Mouse (Mus musculus) frontal cortex, postnatal 10 days (tissue): ENCODE data around the gene Fgf13.

Experiments used
- DNase-seq, 2 experiments: peaks; one replicate each; pipeline ENCODE4 v3.0.0; 2022; ENCODE audit warnings: low spot score in 2 of 2, mixed read lengths in 1 of 2

The Fgf13 gene

DNA sequence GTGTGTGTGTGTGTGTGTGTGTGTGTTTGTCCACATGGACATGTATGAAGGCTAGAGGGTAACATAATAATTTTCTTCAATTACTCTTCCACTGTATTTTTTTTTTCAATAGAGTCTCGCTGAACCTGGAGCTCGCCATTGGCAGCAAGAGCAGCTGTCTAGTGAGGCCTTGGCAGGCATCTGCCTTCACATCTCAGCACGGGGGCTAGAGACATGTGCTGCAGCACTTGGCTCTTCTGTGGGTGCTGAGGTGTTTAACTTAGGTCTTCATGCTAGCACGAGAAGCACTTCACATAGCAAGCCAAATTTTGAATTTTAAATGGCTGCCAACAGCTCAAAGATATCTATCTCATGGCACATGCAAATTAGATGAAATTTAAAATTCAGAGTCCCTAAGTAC, 380.9 kb downstream of the Fgf13 start:
- DNase-seq: no peak

DNA sequence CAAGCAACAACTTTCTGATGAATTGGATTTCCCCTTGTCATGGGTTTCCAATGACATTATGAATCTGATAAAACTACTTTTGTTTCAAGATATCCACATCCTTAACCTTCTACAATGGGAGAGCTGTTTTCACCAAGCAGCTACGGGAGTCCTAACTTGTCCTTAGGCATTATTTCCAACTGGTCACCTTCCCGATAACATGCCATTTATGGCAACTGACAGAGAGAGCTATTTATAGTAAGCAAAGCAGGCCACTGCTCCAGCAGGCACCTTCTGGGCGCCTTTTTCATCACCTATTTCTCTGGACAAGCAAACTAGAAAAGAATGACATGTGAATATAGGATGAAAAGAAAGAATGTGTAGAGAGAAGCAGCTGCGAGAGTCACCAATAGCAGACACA, 385.5 kb downstream of the Fgf13 start:
- DNase-seq: no peak

DNA sequence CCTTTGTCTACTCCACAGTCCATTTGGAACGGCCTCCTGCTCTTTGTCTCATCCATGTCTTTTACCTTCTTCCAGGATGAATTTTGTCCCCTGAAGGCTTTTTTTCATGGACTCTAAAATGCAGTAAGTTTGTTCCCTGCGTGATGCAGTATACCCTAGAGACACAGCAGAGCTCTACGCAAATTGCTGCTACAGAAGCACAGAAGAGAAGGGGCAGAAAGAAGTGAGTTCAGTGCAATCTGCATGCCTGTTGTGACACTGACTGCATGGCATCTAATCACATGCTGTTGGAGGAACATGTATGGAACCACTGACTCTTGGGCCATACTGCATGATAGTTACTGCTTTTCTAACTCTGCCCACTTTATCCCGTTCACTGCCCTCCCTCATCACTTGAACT, 388.2 kb downstream of the Fgf13 start:
- DNase-seq: no peak

DNA sequence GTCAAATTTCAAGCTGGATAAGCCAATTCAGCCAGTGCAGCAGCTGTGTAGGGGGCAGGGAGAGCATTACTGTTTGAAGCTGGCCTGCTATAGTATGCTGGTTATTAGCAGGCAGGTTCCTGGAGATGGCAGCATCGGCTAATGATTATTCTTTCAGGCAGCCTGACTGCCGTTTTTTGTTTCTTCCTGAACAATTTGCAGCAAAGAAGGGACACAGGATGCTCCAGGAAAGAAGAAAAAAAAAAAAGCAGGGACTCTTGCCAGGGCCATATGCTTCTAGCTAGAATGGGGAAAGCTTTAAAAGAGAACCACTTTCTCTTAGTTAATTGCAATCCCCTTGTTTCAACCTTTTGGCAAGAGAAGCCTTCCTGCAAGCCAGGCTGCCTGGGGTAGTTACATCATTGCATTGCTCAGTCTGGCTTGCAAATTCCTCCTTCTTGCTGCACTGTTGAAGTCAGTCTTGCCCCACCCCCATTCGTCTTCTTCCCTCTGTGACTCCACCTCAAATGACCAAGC, 388.7 kb downstream of the Fgf13 start:
- DNase-seq: peak; percentile 13 to 16

DNA sequence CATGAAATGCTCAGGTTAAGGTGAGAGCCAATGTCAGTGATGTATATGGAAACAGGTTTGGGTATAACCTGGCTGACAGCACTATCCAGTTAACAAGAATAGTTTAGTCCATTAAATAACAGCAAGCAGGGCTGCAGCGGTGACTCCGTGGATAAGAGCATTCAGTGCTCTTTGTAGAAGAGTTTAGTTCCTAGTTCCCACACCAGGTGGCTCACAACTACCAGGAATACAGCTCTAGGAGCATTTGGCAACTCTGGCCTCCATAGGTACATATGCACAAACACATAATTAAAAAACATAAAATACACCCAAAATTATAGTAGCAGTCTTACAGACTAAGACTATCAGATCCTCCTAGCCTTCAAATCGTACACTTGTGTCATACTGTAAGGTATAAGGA, 390.2 kb downstream of the Fgf13 start:
- no peak for DNase-seq

DNA sequence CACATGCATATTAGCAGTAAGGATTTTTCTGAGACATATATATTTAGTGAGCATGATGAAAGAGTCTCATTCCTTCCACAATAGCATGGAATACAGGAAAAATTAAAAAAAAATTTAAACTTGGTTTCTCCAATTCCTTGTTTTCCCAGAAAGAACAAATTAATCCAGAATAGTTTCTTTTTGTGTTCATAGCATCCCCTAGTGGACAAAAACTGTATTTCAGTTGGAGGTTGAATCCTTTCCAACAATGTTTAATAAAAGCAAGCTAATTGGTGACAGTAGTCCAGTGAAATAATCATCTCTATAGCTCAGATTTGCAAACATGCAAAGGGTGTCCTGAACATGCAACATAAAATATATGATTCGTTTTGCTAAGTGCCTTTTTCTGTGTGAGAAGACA, 395.7 kb downstream of the Fgf13 start:
- no peak for DNase-seq

DNA sequence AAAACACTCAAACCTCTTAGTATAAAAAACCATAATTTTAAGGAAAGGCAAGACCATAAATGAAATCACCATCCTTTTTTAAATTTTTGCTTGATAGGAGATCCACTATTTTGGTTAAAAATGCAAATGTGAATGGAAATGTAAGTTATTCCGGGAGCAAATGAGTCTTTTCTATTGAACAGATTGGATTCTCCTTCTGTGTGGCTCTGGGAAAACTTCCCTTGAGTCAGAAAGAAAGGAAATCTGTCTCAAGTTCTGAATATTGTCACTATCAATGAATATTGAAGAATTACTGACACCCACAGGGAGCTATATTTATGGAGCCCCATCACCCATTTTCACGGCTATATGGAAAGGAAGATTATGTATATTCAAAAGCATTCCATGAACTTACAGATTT, 401.1 kb downstream of the Fgf13 start:
- no peak for DNase-seq

DNA sequence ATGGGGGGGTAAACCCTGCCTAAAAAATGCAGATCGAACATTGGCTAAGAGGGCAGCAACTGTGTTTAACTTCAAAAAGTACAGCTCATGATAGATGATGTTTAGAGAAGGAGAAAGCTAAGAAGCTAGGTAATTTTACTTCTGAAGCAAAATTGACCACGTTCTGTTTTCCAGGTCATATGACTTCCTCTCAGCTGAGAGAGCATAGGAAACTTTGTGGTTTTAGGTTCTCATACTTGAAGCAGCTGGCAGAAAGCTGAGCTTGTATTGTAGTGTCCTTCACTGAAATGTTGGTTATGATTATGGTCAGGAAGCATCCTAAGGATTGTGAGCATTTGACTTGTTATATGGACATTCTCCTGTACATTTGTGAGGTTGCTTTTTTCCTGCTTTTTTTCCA, 425.9 kb downstream of the Fgf13 start:
- DNase-seq: no peak

DNA sequence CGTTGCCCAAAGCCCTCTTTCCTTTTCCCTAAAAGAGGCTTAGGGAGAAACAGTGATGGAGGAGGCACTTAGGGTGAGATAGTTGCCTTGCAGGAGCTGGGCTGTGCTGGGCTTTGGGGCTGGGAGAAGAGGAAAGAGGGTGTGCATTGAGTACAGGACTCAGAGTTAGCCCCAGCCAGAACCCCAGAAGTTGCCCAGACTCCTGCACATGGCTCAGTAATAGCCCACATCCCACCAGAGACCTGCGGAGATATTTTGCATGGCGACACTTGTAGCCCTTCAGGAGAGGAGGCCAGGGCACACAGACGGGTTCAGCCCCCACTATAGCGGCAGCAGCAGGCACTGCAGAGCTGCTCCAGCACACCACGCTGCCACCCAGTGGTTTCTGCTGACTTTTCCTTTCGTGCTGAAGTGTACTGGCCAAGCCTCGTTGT, 432.9 kb downstream of the Fgf13 start:
- DNase-seq: peak; percentile 32 to 49

DNA sequence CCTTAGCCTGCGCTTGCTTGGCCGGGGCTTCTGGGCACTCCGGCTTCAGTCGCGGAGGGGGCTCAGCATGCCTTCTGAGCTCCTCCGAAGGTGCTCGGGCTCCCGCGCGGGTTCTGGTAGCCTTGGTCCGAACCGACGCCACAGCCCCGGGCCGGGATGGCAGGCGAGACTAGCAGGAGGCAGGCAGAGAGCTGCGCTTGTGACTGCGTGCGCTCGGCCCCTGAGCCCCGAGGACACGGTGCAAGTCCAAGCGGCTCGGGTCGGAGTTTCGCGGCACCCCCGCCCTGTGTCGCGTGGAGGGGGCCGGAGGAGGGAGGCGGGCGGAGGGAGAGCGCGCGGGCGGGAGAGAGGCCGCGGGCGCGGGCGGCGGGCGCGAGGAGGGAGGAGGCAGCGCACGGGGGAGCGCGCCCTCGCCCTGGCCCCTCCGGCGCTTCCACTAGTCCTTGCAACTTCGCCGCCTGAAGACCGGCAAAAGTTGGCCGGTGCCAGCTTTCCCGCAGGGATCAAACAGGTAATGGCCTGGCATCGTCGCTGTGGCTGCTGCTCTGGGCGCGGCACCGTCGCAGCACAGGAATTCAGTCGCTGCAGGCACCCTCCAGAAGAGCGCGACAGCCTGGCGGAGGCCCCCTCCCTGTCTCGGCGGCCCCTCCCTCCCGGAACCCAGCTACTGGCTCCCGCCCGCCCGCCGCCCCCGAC, 433.6 kb downstream of the Fgf13 start:
- DNase-seq: peak in 1 of 2 experiments; percentile 33

DNA sequence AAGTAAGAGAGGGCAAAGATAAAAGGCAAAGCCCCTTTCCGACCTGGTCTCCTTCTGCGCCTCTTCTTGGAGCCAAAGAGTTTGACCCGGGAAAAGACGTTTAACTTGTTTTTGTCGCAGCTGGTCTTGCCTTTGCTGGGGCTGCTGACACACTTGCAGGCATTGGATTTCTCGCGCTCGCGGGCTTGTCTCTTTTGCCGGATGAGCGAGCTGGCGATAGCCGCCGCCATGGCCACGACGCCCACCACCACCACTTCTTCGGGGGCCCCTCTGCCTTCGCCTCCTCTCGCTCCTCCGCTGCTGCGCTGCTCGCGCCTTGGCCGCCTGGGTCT, 434.1 kb downstream of the Fgf13 start:
- DNase-seq: no peak

DNA sequence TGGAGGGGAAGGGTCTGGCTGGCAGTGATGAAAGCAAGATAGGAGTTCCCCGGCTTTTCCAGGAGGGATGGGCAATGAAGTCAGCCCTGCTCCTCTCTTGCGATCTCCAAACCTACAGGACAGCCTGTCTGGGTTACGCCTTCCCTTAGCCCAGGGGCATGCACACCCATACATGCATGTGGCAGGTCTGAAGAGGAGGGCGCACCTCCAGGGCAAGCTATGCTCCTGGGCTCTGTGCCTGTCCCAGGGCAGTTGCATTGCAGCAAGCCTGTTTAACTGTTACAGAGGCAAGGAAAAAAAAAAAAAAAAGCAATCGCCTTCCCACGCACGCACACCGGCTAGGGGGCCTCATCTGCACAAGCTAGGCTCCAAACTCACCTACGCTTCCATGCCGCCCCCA, 434.5 kb downstream of the Fgf13 start:
- peak; percentile 6 to 9 for DNase-seq

DNA sequence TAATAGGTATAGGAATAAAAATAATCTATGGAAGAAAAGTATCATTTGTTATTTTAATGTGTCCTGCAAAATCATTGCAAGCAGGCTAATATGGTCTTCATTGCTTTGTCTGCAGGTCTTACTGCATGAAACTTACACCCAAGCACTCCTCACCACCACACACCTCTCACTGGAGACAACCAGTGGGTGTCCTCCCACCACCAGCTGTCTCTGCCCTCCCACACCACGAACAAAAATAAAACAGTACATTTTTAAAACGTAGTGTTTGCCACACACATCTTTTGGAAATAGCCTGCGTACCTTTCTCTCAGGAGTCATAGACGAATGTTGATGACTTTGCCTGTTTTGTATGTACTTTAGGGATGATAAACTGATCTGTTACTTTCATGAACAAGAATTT, 441.2 kb downstream of the Fgf13 start:
- no peak for DNase-seq

DNA sequence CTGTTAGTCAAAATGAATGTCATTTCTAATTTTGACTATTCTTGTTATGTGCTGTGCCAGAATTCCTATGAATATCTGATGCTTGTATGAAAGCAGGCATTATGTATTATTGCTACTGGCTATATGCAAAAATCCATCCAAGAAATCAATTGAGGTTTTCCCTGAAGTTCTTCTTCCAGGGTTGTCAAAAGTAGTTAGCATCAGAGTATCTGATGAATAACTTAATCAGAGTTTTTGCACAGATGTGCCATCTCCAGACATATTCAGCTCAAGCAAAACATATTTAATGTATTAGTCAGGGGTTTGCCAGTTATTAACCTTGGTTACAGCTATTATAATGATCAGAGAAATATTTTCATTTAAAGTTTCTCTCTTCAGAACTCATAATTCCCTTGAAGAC, 454.7 kb downstream of the Fgf13 start:
- DNase-seq: no peak

DNA sequence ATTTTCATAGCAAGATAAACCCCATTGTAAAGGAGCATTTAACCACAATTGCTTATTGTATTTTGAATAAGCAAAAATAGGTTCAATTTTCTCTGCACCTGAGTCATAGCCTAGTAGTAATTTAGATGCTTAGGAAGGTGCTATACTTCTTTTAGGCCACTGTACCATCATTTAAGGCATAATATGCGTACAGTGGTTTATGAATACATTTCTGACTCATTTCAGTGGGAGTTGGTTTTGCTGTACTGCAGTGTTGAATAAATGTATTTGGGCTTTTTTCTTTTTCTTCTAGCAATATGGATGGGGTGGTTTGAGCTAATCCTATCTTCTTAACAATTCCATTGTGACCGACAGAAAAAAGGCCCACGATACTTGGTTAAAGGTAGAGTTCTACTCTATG, 481.9 kb downstream of the Fgf13 start:
- no peak for DNase-seq

DNA sequence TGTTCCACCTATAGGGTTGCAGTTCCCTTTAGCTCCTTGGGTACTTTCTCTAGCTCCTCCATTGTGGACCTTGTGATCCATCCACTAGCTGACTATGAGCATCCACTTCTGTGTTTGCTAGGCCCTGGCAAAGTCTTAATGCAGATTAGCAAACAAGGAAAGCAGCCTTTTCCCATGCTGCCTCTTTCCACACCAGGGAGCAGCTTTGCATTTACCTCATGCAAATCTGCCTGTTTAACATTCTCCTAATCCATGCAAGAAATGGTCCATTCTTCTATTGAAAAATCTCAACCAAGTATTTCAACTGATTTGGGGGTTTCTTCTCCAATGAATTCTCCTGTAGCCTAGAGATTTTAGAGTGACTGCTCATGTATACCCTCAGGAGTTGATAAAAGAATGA, 487.4 kb downstream of the Fgf13 start:
- DNase-seq: no peak

DNA sequence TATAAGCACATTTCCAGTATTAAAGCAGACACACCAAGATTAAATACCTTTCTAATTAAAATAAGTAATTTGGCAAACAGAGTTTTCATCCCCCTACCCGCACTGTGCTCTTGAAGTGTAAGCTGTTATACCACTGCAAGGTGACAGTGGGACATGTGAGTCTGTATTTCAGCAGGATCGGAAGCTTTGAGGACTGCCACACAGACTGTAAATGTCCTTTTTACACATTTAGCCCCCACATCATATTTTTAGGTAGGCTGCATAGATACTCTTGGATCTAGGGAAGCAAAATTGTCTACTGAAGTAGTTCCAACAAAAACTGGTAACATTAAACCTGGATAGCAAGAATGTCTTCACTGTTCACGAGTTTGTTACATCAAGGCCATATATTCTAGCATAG, 495.8 kb downstream of the Fgf13 start:
- DNase-seq: no peak

DNA sequence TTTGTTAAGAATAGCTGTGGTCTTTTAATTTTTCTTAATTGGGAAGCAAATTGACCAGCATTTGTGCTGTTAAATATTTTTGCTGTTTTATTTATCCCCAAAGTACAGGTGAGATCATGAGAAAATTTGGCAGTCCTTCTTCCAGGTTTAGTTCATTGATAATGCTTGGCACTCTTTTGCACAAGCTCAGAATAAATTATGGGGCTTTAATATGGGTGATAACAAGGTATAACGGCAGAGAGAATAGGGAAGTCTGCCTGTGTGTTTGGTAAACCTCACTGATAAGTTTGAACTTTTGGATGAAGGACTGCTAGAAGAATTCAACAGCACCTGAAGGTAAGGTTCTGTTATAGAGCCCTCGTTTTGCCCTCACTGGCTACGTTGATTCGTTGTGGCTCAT, 504.7 kb downstream of the Fgf13 start:
- no peak for DNase-seq

DNA sequence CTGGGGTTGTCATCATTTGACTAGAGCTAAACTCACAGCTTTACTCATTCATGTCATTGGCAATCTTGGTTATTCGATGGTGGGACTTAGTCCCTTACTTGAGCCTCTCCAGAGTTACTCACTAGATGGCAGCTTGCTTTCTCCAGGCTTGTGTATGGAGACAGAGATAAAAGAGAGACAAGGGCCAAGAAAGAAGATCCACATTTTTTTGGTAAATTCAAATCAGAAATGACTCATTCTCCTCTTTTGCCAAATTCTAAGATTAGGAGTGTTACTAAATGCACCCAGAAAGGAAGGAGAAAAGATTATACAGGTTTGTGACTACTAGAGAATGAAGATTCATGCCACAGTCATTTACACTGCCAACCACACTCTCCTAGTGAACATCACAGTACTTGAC, 532.9 kb downstream of the Fgf13 start:
- DNase-seq: no peak
